Mouse (Mus musculus) neural tube, embryonic 11.5 days (tissue): ENCODE measurements around the gene Ccdc66. TPM values are rescaled to one million over a fixed set of nuclear protein-coding genes. Genes with fewer than 3 reads are reported as not detected.

Experiments used
- ATAC-seq: fragments of 200-750 bp; cut with Nextera tagmentation; 2 replicates; pipeline ENCODE4 v1.8.0; 2017; ENCODE audit warnings: moderate number of reproducible peaks, mild to moderate bottlenecking, moderate TSS enrichment, moderate library complexity; ENCODE audit not compliant: insufficient read depth, low FRiP score, low TSS enrichment
- DNase-seq: peaks from one replicate; pipeline ENCODE4 v3.0.0-alpha.2; 2015; ENCODE audit warnings: low spot score
- H3K27ac ChIP-seq: fragments of 300-500 bp; sonication (generic); 2 replicates; pipeline ENCODE4 v1.5.1; 2014; ENCODE audit warnings: low read depth, mild to moderate bottlenecking, low read length
- H3K27me3 ChIP-seq: fragments of 300-500 bp; sonication (generic); 2 replicates; pipeline ENCODE4 v1.6.1; 2014; ENCODE audit warnings: mild to moderate bottlenecking, low read length, mixed read lengths; ENCODE audit not compliant: control insufficient read depth, insufficient read depth
- H3K36me3 ChIP-seq: fragments of 300-500 bp; sonication (generic); 2 replicates; pipeline ENCODE4 v1.6.1; 2014; ENCODE audit warnings: mild to moderate bottlenecking, low read length, moderate library complexity, mixed read lengths; ENCODE audit not compliant: control insufficient read depth, insufficient read depth
- H3K4me1 ChIP-seq: fragments of 300-500 bp; sonication (generic); 2 replicates; pipeline ENCODE4 v1.6.1; 2014; ENCODE audit warnings: low read length, mixed read lengths; ENCODE audit not compliant: control insufficient read depth, insufficient read depth
- H3K4me2 ChIP-seq: fragments of 300-500 bp; sonication (generic); 2 replicates; pipeline ENCODE4 v1.6.1; 2014; ENCODE audit warnings: low read depth, mild to moderate bottlenecking, moderate library complexity
- H3K4me3 ChIP-seq: fragments of 300-500 bp; sonication (generic); 2 replicates; pipeline ENCODE4 v1.5.1; 2014; ENCODE audit warnings: low read depth, low read length
- H3K9ac ChIP-seq: fragments of 300-500 bp; sonication (generic); 2 replicates; pipeline ENCODE4 v1.6.1; 2014; ENCODE audit warnings: mild to moderate bottlenecking, low read length
- H3K9me3 ChIP-seq: fragments of 300-500 bp; sonication (generic); 2 replicates; pipeline ENCODE4 v1.6.1; 2016; ENCODE audit warnings: low read length; ENCODE audit not compliant: control insufficient read depth
- WGBS: fragments of 180-500 bp; shearing (Covaris S2); extraction: QIAGEN DNeasy Blood & Tissue Kit; methylation state at CpG from one replicate; pipeline ENCODE4 v1.1.7; 2014; 5-methylcytosine and 5-hydroxymethylcytosine counted together
- polyA plus RNA-seq: library from polyadenylated mRNA; unstranded; fragments of >200 nt; fragmentation: Nextera tagmentation; extraction: Ambion mirVana; gene quantifications from 2 replicates; pipeline ENCODE4 v1.2.1, GENCODE M21; 2014

The Ccdc66 gene
- 15.4 and 17.4 TPM in 2 replicates for polyA plus RNA-seq

DNA sequence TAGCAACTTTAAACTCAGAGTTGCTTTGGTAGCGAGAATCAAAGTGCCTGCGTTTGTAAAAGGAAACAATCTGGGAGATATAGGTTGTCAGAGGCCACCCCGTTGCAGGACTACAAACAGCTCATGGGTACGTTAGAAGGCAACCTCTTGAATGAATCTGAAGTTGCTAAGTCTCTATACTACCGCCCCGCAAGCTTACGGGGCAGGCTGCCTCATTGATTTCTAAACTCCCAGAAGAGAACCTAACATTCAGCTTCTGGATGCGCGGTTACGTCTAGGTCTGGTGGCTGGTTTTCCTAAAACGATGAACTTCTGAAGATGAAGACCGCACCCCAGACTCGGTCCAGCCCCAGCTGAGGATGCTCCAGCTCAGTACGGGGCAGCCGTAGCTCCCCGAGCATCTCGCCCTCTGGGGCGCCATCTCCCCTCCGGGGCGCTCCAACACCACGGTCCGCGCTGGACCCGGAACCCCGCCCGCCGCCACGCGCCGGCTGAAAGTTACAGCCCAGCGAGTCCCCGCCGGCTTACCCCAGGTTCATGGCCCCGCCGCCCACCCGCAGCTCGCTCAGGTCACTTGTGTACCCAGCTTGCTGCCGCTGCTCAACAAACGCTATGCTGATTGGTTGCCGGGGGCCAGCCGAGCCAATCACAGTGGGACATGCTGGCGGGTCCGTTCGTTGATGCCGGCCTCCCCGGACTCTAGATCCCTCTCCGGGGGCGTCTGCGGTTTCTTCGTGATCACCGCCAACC, at the start of gene Ccdc66:
Gene Ccdc66 (minus strand): TSS at position 567 of the 750 bp plus-strand sequence.
- H3K36me3 ChIP-seq = peaks cover 2% of the 10 kb centered on the region; the same call in 1 of the 2 replicates
- H3K9me3 ChIP-seq = no peaks in the 10 kb centered on the region
- peak within 1 kb of the TSS; percentile 79 for H3K4me3 ChIP-seq
- H3K4me2 ChIP-seq = peak within 1 kb of the TSS; percentile 69
- WGBS = 0% methylated on average over 51 of the region's 51 CpGs
- no peaks in the 10 kb centered on the region for H3K4me1 ChIP-seq
- 0 out of 2 replicates have a peak within 1 kb of the TSS, but pooled peaks have one; percentile 29 for H3K27ac ChIP-seq
- DNase-seq (peak; percentile 99), ATAC-seq (peak; percentile 97)
- H3K27me3 ChIP-seq = no peaks in the 10 kb centered on the region
- peak within 1 kb of the TSS; percentile 90 for H3K9ac ChIP-seq

DNA sequence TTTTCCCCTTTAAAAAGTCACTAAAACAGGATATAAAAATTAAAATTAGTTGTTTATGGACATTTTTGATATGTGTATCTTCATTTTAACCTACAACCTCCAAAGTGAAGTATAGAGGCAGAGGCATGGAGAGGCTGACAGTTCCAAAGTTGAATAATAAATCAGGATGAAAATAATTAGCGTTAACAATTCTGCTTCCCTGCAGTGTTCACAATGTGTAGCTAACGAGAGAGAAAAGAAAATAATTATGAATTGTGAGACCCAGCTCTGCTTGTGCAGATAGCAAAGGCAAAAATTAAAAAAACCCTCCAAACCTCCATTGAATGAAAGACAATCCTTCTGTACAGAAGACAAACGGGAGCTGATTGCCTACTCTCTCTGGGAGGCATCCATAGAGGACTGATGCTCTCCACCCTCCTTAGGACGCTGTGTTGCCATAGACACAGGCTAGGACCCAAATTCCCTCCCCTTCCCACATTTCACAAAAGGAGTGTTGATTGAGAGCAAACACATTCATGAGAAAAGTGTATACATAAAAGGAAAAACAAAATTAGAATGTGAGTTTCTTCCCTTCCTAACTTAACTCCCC, 35.7 kb upstream of the Ccdc66 start:
- 79% methylated on average over 4 of the region's 4 CpGs for WGBS
- ATAC-seq (no peak), DNase-seq (no peak)
- H3K36me3 ChIP-seq = no peaks in the 10 kb centered on the region
- 0 out of 2 replicates have a peak, but pooled peaks cover 2% of the 10 kb centered on the region for H3K9me3 ChIP-seq
- no peak overlapping the region for H3K9ac ChIP-seq
- no peak overlapping the region for H3K27ac ChIP-seq
- H3K4me3 ChIP-seq = no peak overlapping the region
- H3K4me2 ChIP-seq = no peak overlapping the region
- no peaks in the 10 kb centered on the region for H3K4me1 ChIP-seq
- H3K27me3 ChIP-seq = no peaks in the 10 kb centered on the region

DNA sequence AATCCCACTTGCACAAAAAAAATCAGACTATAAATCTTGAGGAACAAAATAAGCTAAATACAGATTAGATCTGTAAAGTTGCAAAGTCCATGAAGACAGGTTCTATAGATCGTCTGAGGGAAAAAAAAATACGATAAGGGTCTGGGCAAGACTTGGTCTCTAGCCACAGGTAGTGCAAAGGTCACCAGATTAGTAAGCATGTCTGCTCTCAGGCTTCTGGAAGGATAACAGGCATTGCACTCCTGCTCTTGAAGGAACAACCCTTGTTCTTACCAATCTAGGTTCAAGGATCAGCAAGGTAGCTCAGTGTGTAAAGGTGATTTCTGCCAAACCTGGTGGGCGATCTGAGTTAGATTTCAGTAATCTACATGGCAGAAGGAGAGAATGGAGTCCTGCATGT, 28.2 kb upstream of the Ccdc66 start:
- Histone ChIP-seq H3K27ac (no peak overlapping the region), H3K27me3 (no peaks in the 10 kb centered on the region), H3K9me3 (no peaks in the 10 kb centered on the region), H3K9ac (no peak overlapping the region), H3K36me3 (no peaks in the 10 kb centered on the region), H3K4me2 (no peak overlapping the region), H3K4me1 (no peaks in the 10 kb centered on the region), H3K4me3 (no peak overlapping the region)
- ATAC-seq (no peak), DNase-seq (no peak)
- 82% methylated on average over 3 of the region's 3 CpGs for WGBS

DNA sequence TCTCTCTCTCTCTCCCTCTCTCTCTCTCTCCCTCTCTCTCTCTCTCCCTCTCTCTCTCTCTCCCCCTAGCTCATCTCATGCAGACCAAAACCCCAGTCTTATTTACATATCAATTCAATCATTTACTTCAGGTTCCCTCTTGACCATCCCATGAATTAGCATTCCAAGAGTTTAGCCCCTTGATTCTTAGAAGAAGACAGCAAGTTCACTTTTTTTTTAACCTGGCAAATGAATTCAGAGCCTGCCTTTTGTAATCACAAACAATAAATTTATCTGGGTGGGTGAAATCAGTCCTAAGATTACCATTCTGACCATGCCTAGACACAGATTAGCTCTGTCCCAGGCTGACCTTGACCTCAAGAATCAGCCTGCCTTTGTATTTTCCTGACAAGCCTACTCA, 16.3 kb upstream of the Ccdc66 start:
- DNase-seq = no peak

DNA sequence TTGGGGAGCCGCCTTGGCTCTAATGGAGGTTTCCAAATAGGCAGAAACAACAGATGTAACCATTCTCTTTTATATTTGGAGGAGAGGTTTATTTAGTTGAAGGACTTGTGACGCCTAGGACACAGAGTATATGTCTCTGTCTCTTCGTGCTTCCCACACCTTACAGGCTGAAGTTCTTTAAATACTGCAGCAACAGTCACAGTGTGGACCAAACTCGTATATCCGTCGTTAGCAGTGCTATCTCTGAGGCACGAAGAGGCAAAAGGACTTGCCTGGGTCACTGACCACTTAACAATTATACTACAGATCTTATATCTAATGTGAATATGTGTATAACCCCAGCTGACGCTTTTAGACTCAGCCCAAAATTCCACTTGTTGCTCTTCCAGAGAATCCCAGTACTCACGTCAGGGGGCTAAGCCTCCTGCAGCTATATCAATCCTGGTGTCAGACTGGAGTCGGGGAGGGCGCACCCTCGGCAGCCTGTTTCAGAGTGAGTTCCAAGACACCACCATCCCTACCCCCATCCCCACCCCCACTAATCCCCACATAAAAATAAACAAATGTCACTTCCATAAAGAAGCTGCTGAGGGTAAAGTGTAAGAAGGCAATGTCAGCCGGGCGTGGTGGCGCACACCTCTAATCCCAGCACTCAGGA, 513 bp upstream of the Ccdc66 start:
- ATAC-seq = peak; percentile 20
- H3K27ac ChIP-seq = no peak overlapping the region
- H3K4me2 ChIP-seq = peak overlapping the region; percentile 69
- H3K4me3 ChIP-seq = peak overlapping the region; percentile 79
- H3K36me3 ChIP-seq = peaks cover 2% of the 10 kb centered on the region; the same call in 1 of the 2 replicates
- no peaks in the 10 kb centered on the region for H3K27me3 ChIP-seq
- WGBS = 34% methylated on average over 15 of the region's 15 CpGs
- peak overlapping the region; percentile 90 for H3K9ac ChIP-seq
- no peak for DNase-seq
- no peaks in the 10 kb centered on the region for H3K9me3 ChIP-seq
- H3K4me1 ChIP-seq = no peaks in the 10 kb centered on the region

More for the DNA sequence above, 16.3 kb upstream of the Ccdc66 start:
- H3K4me2 ChIP-seq = no peak overlapping the region
- no peak overlapping the region for H3K9ac ChIP-seq
- no peaks in the 10 kb centered on the region for H3K27me3 ChIP-seq
- H3K27ac ChIP-seq = no peak overlapping the region
- ATAC-seq = no peak
- no peak overlapping the region for H3K4me3 ChIP-seq
- H3K36me3 ChIP-seq = no peaks in the 10 kb centered on the region
- H3K4me1 ChIP-seq = no peaks in the 10 kb centered on the region
- no peaks in the 10 kb centered on the region for H3K9me3 ChIP-seq

DNA sequence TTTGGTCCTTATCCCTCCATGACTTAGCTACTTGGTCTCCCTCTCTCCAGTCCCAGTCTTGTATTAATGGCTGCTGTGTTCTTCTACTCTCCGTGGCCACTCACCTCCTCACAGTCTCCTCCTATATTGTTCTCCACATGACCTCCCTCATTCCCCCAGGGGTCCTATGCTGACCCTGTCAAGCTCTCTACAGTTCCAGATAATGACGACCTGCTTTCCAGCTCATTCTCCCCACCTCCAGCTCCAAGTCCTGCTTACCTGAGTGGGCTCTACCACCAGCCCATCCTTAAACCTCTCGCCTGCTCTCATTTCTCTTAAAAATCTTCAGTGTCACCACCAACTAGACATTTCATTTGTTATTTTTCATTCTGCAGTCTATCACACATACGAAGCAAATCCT, 7.2 kb downstream of the Ccdc66 start:
- H3K36me3 ChIP-seq = peaks cover 2% of the 10 kb centered on the region; the same call in 1 of the 2 replicates
- ATAC-seq = no peak
- H3K27ac ChIP-seq = no peak overlapping the region
- no peaks in the 10 kb centered on the region for H3K4me1 ChIP-seq
- H3K4me2 ChIP-seq = no peak overlapping the region
- no peaks in the 10 kb centered on the region for H3K27me3 ChIP-seq
- H3K9me3 ChIP-seq = no peaks in the 10 kb centered on the region
- H3K4me3 ChIP-seq = no peak overlapping the region
- H3K9ac ChIP-seq = no peak overlapping the region
- no peak for DNase-seq
- WGBS = 85% methylated on average over 4 of the region's 4 CpGs

DNA sequence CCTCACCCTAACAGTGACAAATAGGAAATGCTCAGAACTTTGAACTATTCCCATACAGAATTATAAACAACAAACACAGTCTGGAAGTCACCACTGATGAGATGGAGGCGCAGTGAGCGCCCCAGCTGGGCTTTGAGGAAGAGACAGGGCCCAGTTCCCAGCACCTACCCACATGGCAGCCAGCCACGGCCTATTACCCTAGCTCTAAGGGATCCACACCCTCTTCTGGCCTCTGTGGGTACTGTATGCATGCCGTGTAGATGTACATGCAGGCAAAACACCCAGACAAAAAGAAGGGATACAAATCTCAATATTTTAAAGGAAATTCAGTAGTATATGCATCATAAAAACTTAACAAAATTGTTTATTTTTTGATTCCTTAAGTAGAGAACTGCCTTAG, 14.7 kb downstream of the Ccdc66 start:
- Histone ChIP-seq H3K4me2 (no peak overlapping the region), H3K27me3 (no peaks in the 10 kb centered on the region), H3K9me3 (no peaks in the 10 kb centered on the region), H3K9ac (no peak overlapping the region), H3K27ac (no peak overlapping the region), H3K4me3 (no peak overlapping the region), H3K4me1 (no peaks in the 10 kb centered on the region), H3K36me3 (peaks cover 7% of the 10 kb centered on the region; the same call in 1 of the 2 replicates)
- ATAC-seq = no peak
- no peak for DNase-seq
- WGBS = 93% methylated on average over 4 of the region's 4 CpGs

DNA sequence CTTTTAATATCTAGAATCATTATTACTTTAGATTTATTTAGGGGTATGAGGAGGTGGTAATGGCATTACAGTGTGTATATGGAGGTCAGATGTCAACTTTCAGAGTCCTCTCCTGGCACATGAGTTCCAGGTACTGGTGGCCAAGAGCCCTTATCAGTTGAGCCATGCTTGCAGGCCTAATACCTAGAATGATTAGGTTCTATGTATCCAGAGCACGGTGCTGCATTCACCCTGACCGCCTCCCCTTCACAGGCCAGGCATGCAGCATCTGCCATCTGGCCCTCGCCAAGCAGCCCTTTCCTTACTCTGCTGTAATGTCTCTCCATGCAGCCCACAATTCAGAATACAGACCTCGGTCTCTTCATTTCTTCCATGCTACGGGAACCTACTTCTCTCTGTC, 16.9 kb downstream of the Ccdc66 start:
- H3K36me3 ChIP-seq = peaks cover 8% of the 10 kb centered on the region; the same call in 1 of the 2 replicates
- H3K4me2 ChIP-seq = no peak overlapping the region
- H3K27ac ChIP-seq = no peak overlapping the region
- DNase-seq = no peak
- H3K9me3 ChIP-seq = no peaks in the 10 kb centered on the region
- H3K4me1 ChIP-seq = no peaks in the 10 kb centered on the region
- no peak for ATAC-seq
- no peak overlapping the region for H3K4me3 ChIP-seq
- WGBS = 92% methylated on average over 5 of the region's 5 CpGs
- H3K27me3 ChIP-seq = no peaks in the 10 kb centered on the region
- no peak overlapping the region for H3K9ac ChIP-seq
